Mouse (Mus musculus) inflammation-experienced regulatory T-cells (primary cell): Measurements from ENCODE around the gene Olfr19. TPM values are rescaled to one million over a fixed set of nuclear protein-coding genes. Genes with fewer than 3 reads are reported as not detected.

Experiments
- polyA plus RNA-seq, 2 experiments: library from polyadenylated mRNA; unstranded; fragments of 100-300 nt; shearing (Covaris generic); gene quantifications; one replicate each; pipeline ENCODE4 v1.2.1; 2017

The Olfr19 gene
- not detected for polyA plus RNA-seq

DNA sequence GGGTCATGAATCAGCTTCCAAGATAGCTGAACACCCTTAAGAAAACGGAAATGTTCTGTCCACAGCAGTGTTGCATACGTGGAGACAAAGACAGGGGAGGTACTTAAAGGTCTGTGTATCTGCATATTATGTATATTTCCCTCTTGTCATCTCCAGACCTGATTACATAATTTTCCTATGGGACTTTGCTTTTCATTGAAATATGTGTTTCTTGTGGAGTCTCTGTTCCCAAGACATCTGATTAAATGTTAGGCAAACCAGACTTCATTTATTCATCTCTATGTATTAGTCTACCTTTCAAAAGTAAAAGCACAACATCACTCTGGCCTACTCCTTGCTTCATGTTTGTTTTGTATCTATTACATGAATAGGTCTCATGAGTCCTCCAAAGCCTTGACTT is at the start of gene Olfr19:
Gene Olfr19, minus strand, starts transcription at position 101 of the 400 bp plus-strand sequence.

Other genes starting within 250 kb of the Olfr19 start
- 1 to 10 TPM in 1 of 2 experiments, under 1 TPM in 1; 0.39 to 2.3 TPM for gene Fgd4, start 75.9 kb downstream of the Olfr19 start, polyA plus RNA-seq
- gene Spag6l, start 153.1 kb upstream of the Olfr19 start, polyA plus RNA-seq = 1 to 10 TPM in 1 of 2 experiments, not detected in 1; 2.0 TPM
- under 1 TPM; 0.64 to 0.81 TPM for gene Igll1, start 187.6 kb upstream of the Olfr19 start, polyA plus RNA-seq
- gene Top3b, start 194.3 kb upstream of the Olfr19 start, polyA plus RNA-seq = 100 to 1,000 TPM in 1 of 2 experiments, 10 to 100 TPM in 1; 99.8 to 110 TPM
- gene Vpreb1, start 194.4 kb upstream of the Olfr19 start, polyA plus RNA-seq = 1 to 10 TPM; 1.2 to 1.8 TPM
- gene Ppm1f, start 220.1 kb upstream of the Olfr19 start, polyA plus RNA-seq = 10 to 100 TPM; 14.3 to 32.9 TPM